Mouse (Mus musculus) T-helper 17 cell (primary cell): ENCODE results near the gene Cyp2a5.
"Not testable (repeated sequence)": the region's sequence is repeated elsewhere in the genome, so short reads cannot be mapped to it uniquely, and the experiment has no call there.

Experiments used
- in situ Hi-C, 2 experiments: fragments of 300-600 bp; cut with MboI, MseI; formaldehyde crosslinking; loops; 1 replicate in 1 of 2; 2 replicates in 1 of 2; pipeline ENCODE4 v1.15.1; 2025; ENCODE audit warnings: high pct_unique_total_duplicates in 2 of 2

The Cyp2a5 gene

DNA sequence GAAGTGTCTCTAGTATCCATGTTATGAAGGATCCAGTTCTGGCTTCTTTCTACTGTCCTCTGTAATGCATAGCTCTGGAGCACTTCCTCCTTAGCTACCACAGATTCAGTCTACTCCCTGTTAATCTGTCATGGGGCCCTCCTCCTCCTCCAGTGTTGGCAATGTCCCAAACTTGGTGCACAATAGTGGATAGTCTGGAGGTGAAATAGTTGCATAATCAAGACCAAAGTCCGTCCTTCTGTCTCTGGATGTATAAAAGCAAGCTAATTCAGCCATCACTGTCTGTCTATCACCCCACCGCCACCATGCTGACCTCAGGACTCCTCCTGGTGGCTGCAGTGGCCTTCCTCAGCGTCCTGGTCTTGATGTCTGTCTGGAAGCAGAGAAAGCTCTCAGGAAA is at the start of gene Cyp2a5:
Cyp2a5 (plus strand) TSS at position 247 of the 400 bp plus-strand sequence.
- in situ Hi-C loops: loop anchor here (5.0 to 25.0 kb wide), 2 partner anchors 273 to 528 kb away; partner anchors contain the start of gene Cyp2a4 (in 2 of the 2)

DNA sequence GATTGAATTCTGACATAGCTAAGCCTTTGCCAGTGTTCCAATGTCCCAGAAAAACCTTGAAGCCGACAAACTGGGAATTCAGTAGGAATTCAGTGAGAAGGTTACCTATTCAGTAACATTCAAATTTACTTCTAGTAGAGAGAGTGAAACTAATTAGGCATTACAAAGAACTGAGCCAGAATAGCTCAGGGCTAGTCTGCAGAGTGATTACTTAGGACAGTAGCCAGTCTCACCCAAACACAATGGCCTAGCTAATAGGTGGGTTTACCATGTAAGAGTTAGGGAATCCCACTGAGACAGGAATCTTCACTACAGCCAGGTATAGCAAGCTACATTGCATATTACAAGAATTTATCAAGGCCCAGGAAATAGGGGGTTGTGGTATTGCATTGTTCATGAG is 49.1 kb upstream of the Cyp2a5 start:
- in situ Hi-C loops: loop anchor here (25.0 kb wide), 1 partner anchor 501 kb away; no protein-coding TSS in a partner anchor

DNA sequence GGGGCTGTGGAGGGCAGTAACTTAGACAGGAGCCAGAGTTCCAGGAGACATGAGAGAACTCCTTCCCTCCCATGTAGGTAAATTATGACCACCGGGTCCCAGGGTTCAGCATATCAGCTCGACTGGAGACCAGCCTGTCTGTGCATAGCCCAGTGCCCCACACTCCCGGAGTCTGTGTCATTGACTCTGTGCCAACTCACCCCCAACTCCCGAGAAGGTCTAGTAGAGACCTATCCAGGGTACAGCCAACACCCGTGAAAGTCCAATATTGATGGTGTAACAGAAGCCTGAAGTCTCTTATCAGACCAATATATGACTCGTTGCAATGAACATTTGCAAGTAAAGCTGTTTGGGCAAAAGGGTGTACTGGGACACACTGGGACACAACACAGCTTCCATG is 45.1 kb upstream of the Cyp2a5 start:
- in situ Hi-C loops: loop anchor here (25.0 kb wide), 1 partner anchor 497 kb away; no protein-coding TSS in a partner anchor

DNA sequence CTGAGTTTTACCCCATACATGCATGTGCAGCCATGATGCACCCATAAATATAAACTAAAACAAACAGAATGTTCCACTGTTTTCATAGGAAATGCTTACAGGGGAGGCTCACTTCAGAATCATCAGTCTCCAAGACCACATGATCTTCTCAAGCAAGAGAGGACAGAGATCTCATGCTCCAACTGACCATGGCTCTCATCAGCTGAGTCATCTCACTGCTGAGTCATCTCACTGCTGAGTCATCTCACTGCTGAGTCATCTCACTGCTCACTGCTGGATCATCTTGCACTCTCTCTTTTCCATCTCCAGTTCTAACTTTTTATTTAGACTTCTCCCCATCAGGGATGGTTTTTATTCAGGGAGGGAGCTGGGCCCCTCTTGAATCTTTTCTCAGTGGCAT is 35.0 kb upstream of the Cyp2a5 start:
- in situ Hi-C loops: no loop called here

DNA sequence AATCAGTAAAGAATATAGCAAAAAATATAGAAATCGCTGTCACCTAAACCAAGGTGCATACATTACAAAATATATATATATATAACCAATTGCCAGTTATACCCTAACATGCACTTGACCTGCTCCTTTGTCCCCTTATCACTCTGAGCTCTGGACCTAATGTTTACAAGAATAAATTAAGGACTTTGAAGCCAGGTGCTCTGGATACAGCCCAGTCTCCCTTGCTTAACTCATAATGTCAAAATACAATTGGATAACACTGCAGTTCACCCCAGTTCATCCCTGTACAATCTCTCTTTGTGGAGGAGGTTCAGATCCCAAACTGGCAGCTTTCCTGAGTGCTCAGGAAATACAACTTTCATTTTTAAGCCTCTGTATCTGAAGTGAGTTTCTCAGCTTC is 34.1 kb upstream of the Cyp2a5 start:
- in situ Hi-C loops: no loop called here

DNA sequence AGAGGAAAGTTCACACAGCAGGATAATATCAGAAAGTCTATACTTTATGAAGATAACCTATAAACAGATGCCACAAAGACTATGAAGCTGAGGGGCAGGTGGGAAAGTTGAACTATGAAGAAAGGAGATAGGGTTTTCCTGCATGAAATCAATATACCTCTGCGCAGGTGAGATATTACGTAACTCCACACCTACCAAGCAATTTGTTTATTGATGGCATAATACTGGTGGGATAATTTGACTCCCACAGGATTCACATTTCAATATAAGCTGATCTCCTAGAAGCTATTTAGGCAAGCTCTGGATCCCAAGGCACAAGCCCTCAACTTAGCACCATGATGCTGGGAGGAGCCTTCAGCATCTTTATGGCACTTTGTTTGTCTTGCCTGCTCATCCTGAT is 26.5 kb upstream of the Cyp2a5 start, which contains the start of gene Cyp2g1:
Cyp2g1 (plus strand) TSS at position 301 of the 400 bp plus-strand sequence.
- in situ Hi-C loops: no loop called here

DNA sequence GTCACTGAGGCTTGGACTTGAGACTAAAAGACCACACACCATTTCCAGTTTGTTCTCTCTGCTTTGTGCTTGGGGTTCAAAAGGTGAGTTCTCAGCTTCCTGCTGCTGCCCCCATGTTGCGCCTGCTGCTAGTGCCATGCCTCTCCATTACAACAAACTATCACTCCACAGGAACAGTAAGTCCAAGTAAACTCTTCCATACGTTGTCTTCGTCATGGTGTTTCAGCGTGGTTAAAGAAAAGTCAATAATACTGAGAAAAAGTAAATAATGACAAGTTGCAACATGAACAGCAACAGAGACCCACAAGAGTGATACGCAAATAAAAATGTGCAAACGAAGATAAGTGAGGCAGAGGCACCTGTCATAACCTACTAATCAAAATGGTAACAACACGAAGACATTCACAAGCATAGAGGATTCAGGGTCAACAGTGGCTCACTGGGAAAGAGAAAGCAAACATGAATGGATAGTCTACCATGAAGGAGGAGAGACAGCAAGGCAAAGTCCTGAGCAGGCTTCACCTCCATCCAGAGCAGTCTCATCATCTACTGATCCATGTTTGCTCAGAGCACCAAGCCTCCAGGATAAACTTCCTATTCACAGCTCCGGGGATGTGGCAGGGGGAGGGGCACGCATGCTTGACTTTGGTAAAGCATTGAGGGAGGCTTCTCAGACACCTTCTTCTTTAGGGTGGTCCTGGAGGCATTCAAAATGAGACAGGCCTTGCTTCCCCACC is 3.4 kb upstream of the Cyp2a5 start:
- in situ Hi-C loops: loop anchor here in 1 of 2 experiments (25.0 kb wide), 1 partner anchor 269 kb away; no protein-coding TSS in a partner anchor

DNA sequence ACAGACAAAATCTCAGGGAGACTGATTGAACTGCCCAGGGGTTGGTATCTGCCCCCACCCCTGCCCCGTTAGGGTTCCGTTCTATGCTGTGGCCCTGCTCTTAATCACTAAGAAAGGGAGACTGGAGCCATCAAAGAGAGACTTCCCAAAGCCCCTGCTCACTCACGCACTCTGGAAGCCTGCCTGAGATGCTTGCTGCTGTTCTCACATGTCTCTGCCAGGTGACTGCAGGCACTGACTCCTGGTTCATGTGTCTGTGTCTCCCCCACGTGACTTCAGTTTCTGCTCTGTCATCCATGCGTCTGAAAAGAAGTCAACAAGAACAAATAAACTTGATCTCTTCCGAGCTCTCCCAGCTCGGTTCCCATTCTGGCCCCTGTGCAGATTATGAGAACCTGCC is 2.4 kb upstream of the Cyp2a5 start:
- in situ Hi-C loops: loop anchor here in 1 of 2 experiments (25.0 kb wide), 1 partner anchor 270 kb away; no protein-coding TSS in a partner anchor

DNA sequence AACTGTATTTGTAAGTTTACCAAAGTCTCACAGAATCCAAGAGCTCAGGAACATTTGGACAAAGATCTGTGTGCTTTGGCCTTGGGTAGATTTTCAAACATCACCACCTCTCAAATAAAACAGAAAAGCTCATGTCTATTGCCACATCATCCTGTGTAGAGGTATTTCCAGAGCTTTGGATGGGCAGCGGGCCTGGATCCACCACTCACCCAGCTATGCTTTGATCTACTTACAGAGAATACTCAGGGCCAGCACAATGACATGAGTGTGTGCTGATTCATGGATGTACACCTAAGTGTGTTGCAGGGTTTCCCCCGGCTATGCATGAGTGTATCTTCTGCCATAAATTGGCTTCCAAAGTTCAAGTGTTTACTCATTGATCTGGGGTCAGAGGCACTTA is 8.3 kb downstream of the Cyp2a5 start:
- in situ Hi-C loops: loop anchor here (5.0 to 25.0 kb wide), 2 partner anchors 109 to 281 kb away; no protein-coding TSS in a partner anchor

DNA sequence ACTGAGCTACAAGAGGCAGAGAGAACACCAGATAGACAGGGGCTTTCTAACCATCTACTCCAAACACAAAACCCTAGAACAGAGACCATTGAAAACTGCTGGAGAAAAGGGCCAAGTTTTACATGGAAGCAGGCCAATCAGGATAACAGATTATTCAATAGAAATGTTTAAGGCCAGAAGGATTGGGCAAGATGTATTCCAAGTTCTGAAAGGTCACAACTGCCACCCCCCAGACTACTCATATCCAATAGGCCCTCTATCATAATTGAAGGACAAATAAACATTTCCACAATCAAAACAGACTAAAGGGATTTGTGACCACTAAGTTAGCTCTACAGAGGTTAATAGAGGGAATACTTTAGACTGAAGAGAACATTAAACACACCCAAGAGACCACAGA is 15.0 kb downstream of the Cyp2a5 start:
- in situ Hi-C loops: loop anchor here in 1 of 2 experiments (10.0 kb wide), 1 partner anchor 525 kb away; no protein-coding TSS in a partner anchor

DNA sequence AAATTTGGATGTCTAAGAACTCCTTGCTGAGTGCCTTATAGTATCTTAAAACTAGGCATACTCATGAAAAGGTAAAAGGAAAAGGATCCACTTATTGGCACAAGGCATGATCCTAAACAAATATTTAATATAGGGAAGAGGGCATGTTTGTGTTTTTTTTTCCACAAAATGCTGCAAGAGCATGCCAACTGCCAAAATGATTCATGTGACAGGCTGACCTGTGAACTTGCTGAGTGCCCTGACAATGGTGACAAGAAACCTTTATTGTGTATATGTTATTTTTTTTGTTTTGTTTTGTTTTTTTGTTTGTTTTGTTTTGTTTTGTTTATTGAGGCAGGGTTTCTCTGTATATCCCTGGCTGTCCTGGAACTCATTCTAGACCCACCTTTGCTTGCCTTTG is 43.5 kb downstream of the Cyp2a5 start:
- in situ Hi-C loops: not testable (repeated sequence)

DNA sequence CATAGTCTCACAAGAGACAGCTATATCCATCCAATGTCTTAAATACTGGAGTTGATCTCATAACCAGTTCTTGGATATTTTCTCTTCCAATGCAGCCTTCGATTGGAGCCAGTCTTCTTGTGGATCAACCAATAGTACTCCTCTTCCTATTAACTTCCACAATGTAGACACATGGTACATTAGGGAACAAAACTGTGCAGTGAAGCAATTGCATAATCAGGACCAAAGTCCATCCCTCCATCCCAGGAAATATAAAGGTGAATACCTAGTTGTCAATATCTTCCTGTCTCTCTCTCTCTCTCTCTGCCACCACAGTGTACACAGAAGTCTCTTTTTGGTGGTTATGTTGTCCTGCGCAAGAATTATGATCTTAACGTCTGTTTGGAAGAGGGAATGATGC is 45.5 kb downstream of the Cyp2a5 start:
- in situ Hi-C loops: loop anchor here in 1 of 2 experiments (5.0 kb wide), 1 partner anchor 528 kb away; no protein-coding TSS in a partner anchor
